Mouse (Mus musculus): ENCODE measurements around the gene Sptan1.

Gene Sptan1

GRCm38 (mm10) chr2:29965250-29965843 is at the start of gene Sptan1:
Gene Sptan1 (plus strand): TSS chr2:29965560.
- peak; percentile 87 to 93 for DNase-seq (ENCODE audit: low spot score in 2 of 2)

- peak; percentile 75 to 81 for DNase-seq (ENCODE audit: low spot score in 2 of 2)
Measured at GRCm38 (mm10) chr2:29917621-29918020, 47.7 kb upstream of the Sptan1 start.

GRCm38 (mm10) chr2:29922011-29922410 is 43.3 kb upstream of the Sptan1 start:
- peak; percentile 51 to 78 for DNase-seq (ENCODE audit: low spot score in 2 of 2)

- DNase-seq (ENCODE audit: low spot score in 2 of 2) = no peak
Measured at GRCm38 (mm10) chr2:29926542-29926941, 38.8 kb upstream of the Sptan1 start.

- no peak for DNase-seq (ENCODE audit: low spot score in 2 of 2)
Measured at GRCm38 (mm10) chr2:29930506-29930905, 34.9 kb upstream of the Sptan1 start.

- DNase-seq (ENCODE audit: low spot score in 2 of 2) = no peak
Measured at GRCm38 (mm10) chr2:29931194-29931593, 34.2 kb upstream of the Sptan1 start.

- peak; percentile 97 to 99 for DNase-seq (ENCODE audit: low spot score in 2 of 2)
Measured at GRCm38 (mm10) chr2:29934906-29935599, 30.3 kb upstream of the Sptan1 start, which contains the start of gene Gle1. Gene Gle1 (plus strand): TSS chr2:29935426.

- DNase-seq (ENCODE audit: low spot score in 2 of 2) = no peak
Measured at GRCm38 (mm10) chr2:29940073-29940472, 25.3 kb upstream of the Sptan1 start.

- DNase-seq (ENCODE audit: low spot score in 2 of 2) = no peak
Measured at GRCm38 (mm10) chr2:29940826-29941225, 24.5 kb upstream of the Sptan1 start.

GRCm38 (mm10) chr2:29944723-29945122 is 20.6 kb upstream of the Sptan1 start:
- DNase-seq (ENCODE audit: low spot score in 2 of 2) = no peak

- no peak for DNase-seq (ENCODE audit: low spot score in 2 of 2)
Measured at GRCm38 (mm10) chr2:29948896-29949295, 16.5 kb upstream of the Sptan1 start.

GRCm38 (mm10) chr2:29961246-29961645 is 4.1 kb upstream of the Sptan1 start:
- DNase-seq (ENCODE audit: low spot score in 2 of 2) = no peak

GRCm38 (mm10) chr2:29964354-29965249 is 758 bp upstream of the Sptan1 start:
- no peak for DNase-seq (ENCODE audit: low spot score in 2 of 2)

- DNase-seq (ENCODE audit: low spot score in 2 of 2) = peak; percentile 34 to 71
Measured at GRCm38 (mm10) chr2:29965906-29966305, 546 bp downstream of the Sptan1 start.

- DNase-seq (ENCODE audit: low spot score in 2 of 2) = no peak
Measured at GRCm38 (mm10) chr2:29966826-29967225, 1.5 kb downstream of the Sptan1 start.

- DNase-seq (ENCODE audit: low spot score in 2 of 2) = no peak
Measured at GRCm38 (mm10) chr2:29967768-29968167, 2.4 kb downstream of the Sptan1 start.

- DNase-seq (ENCODE audit: low spot score in 2 of 2) = no peak
Measured at GRCm38 (mm10) chr2:29968638-29969037, 3.3 kb downstream of the Sptan1 start.

- DNase-seq (ENCODE audit: low spot score in 2 of 2) = no peak
Measured at GRCm38 (mm10) chr2:29971838-29972635, 6.7 kb downstream of the Sptan1 start.

GRCm38 (mm10) chr2:29973525-29973924 is 8.2 kb downstream of the Sptan1 start:
- no peak for DNase-seq (ENCODE audit: low spot score in 2 of 2)

GRCm38 (mm10) chr2:29977307-29977706 is 11.9 kb downstream of the Sptan1 start:
- DNase-seq (ENCODE audit: low spot score in 2 of 2) = peak in 1 of 2 experiments; percentile 34

- DNase-seq (ENCODE audit: low spot score in 2 of 2) = no peak
Measured at GRCm38 (mm10) chr2:29980661-29981060, 15.3 kb downstream of the Sptan1 start.

Data from spleen, postnatal 4 days (tissue).